Mouse (Mus musculus) left cerebral cortex, adult 6 months (tissue): ENCODE results near the gene Krt5. TPM values are rescaled to one million over a fixed set of nuclear protein-coding genes. Genes with fewer than 3 reads are reported as not detected.

Source experiments
- long read RNA-seq, 2 experiments: library from polyadenylated mRNA; unstranded; transcript quantifications; one replicate each; pipeline ENCODE4 v2.0.0; 2019 to 2020
- polyA plus RNA-seq: library from polyadenylated mRNA; unstranded; fragments of <200 nt; fragmentation: Nextera tagmentation; gene quantifications from 2 replicates; pipeline ENCODE4 v1.2.3, GENCODE M21; 2021

The Krt5 gene
- not detected in 2 replicates for polyA plus RNA-seq
- long read RNA-seq, experiment 1, result 0 reads
- long read RNA-seq, experiment 2, result 0 reads

DNA sequence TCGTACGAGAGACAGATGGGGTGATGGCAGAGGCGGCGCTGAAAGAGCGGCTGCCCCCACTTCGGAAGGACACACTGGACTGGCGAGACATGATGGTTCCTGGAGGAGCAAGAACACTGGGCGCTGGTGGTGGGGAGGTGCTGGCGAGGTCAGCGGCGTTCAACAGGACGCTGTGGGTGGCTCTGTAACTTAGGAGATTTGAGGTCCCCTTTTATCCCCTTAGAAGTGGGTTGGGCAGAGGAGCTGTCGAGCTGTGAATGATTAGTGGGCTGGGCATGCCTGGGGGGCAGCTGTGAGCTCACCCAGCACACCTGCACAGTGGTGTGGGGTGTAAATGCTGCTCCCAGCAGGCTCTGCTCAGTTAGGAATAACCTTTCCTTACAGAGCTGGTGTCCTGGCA lies at the start of gene Krt5:
TSS of gene Krt5 (minus strand) at position 179 of the 400 bp plus-strand sequence.

DNA sequence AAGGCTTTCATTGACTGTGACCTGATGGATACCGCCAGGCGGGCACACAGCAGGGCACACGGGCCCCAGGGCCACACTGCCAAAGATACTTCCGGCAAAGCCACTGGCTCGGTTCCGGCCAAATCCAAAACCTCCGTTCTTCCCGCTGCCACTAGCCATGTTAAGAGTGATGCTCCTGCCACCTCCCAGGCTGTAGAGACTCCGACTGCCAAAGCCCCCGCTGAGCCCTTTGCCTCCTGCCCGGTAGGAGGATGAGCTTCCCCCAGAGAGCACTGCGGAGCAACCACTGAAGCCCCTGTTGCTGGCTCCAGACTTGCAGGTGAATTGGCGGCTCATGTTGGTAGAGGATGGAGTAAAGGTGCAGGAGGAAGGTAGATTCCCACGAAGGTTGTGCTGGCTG lies 30.0 kb upstream of the Krt5 start, which contains the start of gene Krt71:
TSS of gene Krt71 (minus strand) at position 399 of the 400 bp plus-strand sequence.

DNA sequence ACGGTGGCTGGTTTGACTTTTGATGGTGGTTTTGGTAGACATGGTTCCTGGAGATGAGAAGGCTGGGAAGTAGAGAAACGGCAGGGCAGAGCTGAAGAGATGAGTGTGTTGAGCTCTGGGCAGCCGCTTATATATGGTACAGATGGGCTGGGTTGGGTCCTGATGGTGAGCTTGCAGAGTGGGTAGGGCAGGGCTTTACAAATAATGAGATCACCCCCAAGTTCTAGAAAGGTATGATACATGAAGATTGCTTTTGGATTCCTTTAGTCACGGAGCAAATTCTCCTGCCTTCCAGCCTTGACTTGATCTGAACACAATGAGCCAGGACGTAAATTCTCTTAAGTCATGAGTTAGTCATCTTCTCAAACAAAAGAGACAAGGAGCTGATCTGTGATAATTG lies 18.5 kb downstream of the Krt5 start, which contains the start of gene Krt6a:
TSS of gene Krt6a (minus strand) at position 101 of the 400 bp plus-strand sequence.

GRCm38 (mm10) chr15:101680187-101680586 lies 32.5 kb downstream of the Krt5 start, which contains the start of gene Krt6b:
Krt6b (minus strand) TSS chr15:101680287.

Other genes with a start within 250 kb of the Krt5 start
- not detected in 2 replicates for gene Krt81, start 249.1 kb downstream of the Krt5 start, polyA plus RNA-seq
- gene Krt86, start 239.4 kb downstream of the Krt5 start, polyA plus RNA-seq, result not detected in 2 replicates
- not detected in 2 replicates for gene Krt83, start 221.4 kb downstream of the Krt5 start, polyA plus RNA-seq
- gene Gm49425, start 195.6 kb downstream of the Krt5 start, polyA plus RNA-seq, result not detected in 2 replicates
- gene Krt84, start 180.1 kb downstream of the Krt5 start, polyA plus RNA-seq, result not detected in 2 replicates
- not detected in 2 replicates for gene Krt82, start 162.2 kb downstream of the Krt5 start, polyA plus RNA-seq
- not detected in 2 replicates for gene Krt90, start 149.9 kb downstream of the Krt5 start, polyA plus RNA-seq
- not detected in 2 replicates for gene Krt75, start 139.0 kb downstream of the Krt5 start, polyA plus RNA-seq
- gene Gm5414, start 84.7 kb downstream of the Krt5 start, polyA plus RNA-seq, result not detected in 2 replicates
- not detected in 2 replicates for gene Gm5478, start 65.5 kb downstream of the Krt5 start, polyA plus RNA-seq
- not detected in 2 replicates for gene Krt6b, start 32.6 kb downstream of the Krt5 start, polyA plus RNA-seq
- gene Krt6a, start 18.6 kb downstream of the Krt5 start, polyA plus RNA-seq, result not detected in 2 replicates
- not detected in 2 replicates for gene Krt71, start 30.2 kb upstream of the Krt5 start, polyA plus RNA-seq
- not detected in 2 replicates for gene Krt72, start 73.6 kb upstream of the Krt5 start, polyA plus RNA-seq
- gene Krt73, start 89.4 kb upstream of the Krt5 start, polyA plus RNA-seq, result 0.33 and 0.61 TPM in 2 replicates
- gene Krt2, start 105.3 kb upstream of the Krt5 start, polyA plus RNA-seq, result 0.10 and 0.15 TPM in 2 replicates
- 1.9 and 3.6 TPM in 2 replicates for gene Krt1, start 137.9 kb upstream of the Krt5 start, polyA plus RNA-seq
- 2.5 and 3.3 TPM in 2 replicates for gene Krt77, start 156.8 kb upstream of the Krt5 start, polyA plus RNA-seq
- gene Krt76, start 180.0 kb upstream of the Krt5 start, polyA plus RNA-seq, result not detected in 2 replicates
- gene Krt4, start 211.8 kb upstream of the Krt5 start, polyA plus RNA-seq, result not detected in 2 replicates
- gene Krt79, start 227.4 kb upstream of the Krt5 start, polyA plus RNA-seq, result 0.12 TPM in 1 of 2 replicates, not detected in the other
- gene Krt78, start 241.4 kb upstream of the Krt5 start, polyA plus RNA-seq, result not detected in 2 replicates